Mouse (Mus musculus) liver, embryonic 13.5 days (tissue): ENCODE data around the gene Eci2. TPM values are rescaled to one million over a fixed set of nuclear protein-coding genes. Genes with fewer than 3 reads are reported as not detected.
A peak's percentile ranks its signal among the peaks of the same experiment; 100 is the strongest.
"Not testable (repeated sequence)": the region's sequence is repeated elsewhere in the genome, so short reads cannot be mapped to it uniquely, and the experiment has no call there.

ENCODE experiments used
- ATAC-seq: fragments of 200-750 bp; cut with Nextera tagmentation; 2 replicates; pipeline ENCODE4 v1.8.0; 2017; ENCODE audit warnings: low read depth, mild to moderate bottlenecking, moderate number of reproducible peaks, moderate library complexity
- DNase-seq: peaks from one replicate; pipeline ENCODE4 v3.0.0; 2022
- H3K27ac ChIP-seq: fragments of 300-500 bp; sonication (generic); 2 replicates; pipeline ENCODE4 v1.5.1; 2015; ENCODE audit warnings: moderate library complexity, mild to moderate bottlenecking, inconsistent platforms
- H3K27me3 ChIP-seq: fragments of 300-500 bp; sonication (generic); 2 replicates; pipeline ENCODE4 v1.6.1; 2015; ENCODE audit warnings: mild to moderate bottlenecking, inconsistent platforms
- H3K36me3 ChIP-seq: fragments of 300-500 bp; sonication (generic); 2 replicates; pipeline ENCODE4 v1.6.1; 2015; ENCODE audit warnings: mild to moderate bottlenecking, inconsistent platforms
- H3K4me1 ChIP-seq: fragments of 300-500 bp; sonication (generic); replicated peaks from 2 replicates; pipeline ENCODE4 v1.6.1; 2015; ENCODE audit warnings: inconsistent platforms
- H3K4me2 ChIP-seq: fragments of 300-500 bp; sonication (generic); 2 replicates; pipeline ENCODE4 v1.6.1; 2015; ENCODE audit warnings: inconsistent platforms, mild to moderate bottlenecking, moderate library complexity
- H3K4me3 ChIP-seq: fragments of 300-500 bp; sonication (generic); replicated peaks from 2 replicates; pipeline ENCODE4 v1.5.1; 2015; ENCODE audit warnings: mild to moderate bottlenecking, inconsistent platforms
- H3K9ac ChIP-seq: fragments of 300-500 bp; sonication (generic); 2 replicates; pipeline ENCODE4 v1.6.1; 2015; ENCODE audit warnings: mild to moderate bottlenecking, inconsistent platforms
- H3K9me3 ChIP-seq: fragments of 300-500 bp; sonication (generic); replicated peaks from 2 replicates; pipeline ENCODE4 v1.6.1; 2016; ENCODE audit warnings: inconsistent platforms
- WGBS: fragments of 180-500 bp; shearing (Covaris S2); methylation state at CpG from one replicate; pipeline ENCODE4 v1.1.7; 2015; ENCODE audit not compliant: insufficient replicate concordance; 5-methylcytosine and 5-hydroxymethylcytosine counted together
- polyA plus RNA-seq: library from polyadenylated mRNA; unstranded; fragments of >200 nt; fragmentation: Nextera tagmentation; extraction: Ambion mirVana; gene quantifications from 2 replicates; pipeline ENCODE4 v1.2.1, GENCODE M21; 2015

The Eci2 gene
- polyA plus RNA-seq, 1 experiment from 2014 or later = 50.4 TPM

DNA sequence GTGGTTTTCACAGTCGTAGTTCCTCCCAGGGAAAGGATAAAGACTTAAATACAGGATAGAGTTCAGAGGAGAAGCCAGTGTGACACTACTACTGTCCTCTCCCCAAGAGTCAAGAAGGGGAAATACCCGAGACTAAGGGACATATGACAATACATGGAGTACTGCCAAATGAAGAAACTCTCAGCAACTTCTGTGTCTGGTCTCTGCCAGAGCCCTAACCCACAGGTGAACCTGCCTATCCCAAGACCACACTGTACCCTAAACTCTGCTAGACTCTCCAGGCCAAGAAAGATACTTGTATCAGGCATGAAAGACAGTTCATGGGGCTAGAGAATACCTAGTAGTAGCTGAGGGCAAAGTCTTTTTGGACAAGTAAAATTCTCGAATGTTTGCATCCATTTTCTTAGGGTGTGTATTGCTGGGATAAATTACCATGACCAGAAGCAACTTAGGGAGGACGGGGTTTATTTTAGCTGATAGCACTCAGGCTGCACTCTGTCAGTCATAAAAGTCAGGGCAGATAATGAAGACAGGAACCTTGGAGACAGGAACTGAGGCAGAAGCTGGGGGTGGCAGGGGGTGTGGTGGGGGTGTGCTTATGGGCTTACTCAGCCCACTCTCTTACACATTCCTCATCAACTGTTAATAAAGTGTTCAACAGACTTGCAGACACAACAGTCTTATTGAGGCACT lies 35.2 kb downstream of the Eci2 start:
- WGBS = 45% methylated on average over 4 of the region's 4 CpGs
- peaks cover 32% of the 10 kb centered on the region for H3K4me1 ChIP-seq

DNA sequence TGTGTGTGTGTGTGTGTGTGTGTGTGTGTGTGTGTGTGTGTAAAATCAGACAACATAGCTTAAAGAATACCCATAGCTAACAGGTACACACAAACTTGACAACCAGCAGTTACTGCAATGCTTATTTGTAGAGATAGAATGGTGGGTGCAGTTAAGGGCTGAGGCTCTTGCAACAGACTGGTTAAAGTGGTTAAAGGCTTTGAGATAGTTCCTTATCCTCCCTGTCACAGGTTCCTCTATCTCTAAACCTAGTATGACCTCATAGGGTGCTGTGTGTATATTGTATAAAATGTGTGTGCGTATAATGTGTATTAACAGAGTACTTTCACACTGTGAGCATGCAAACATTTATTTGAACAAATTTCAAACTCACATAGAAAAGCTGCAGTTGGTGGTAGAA lies 43.4 kb downstream of the Eci2 start:
- not testable (repeated sequence) for H3K9ac ChIP-seq, H3K27me3 ChIP-seq, DNase-seq, H3K4me3 ChIP-seq, H3K4me2 ChIP-seq, H3K4me1 ChIP-seq, H3K27ac ChIP-seq, H3K9me3 ChIP-seq
- peak; percentile 61; the same call in 1 of the 2 replicates for ATAC-seq
- 71% methylated on average over 1 of the region's 1 CpGs for WGBS
- H3K36me3 ChIP-seq = peaks cover 78% of the 10 kb centered on the region

More for the DNA sequence above, 35.2 kb downstream of the Eci2 start:
- Histone ChIP-seq H3K4me2 (peak overlapping the region; percentile 13; the same call in 1 of the 2 replicates), H3K4me3 (no peak overlapping the region), H3K27ac (no peak overlapping the region; the same call in 1 of the 2 replicates), H3K9ac (no peak overlapping the region), H3K36me3 (peaks cover 31% of the 10 kb centered on the region), H3K9me3 (no peaks in the 10 kb centered on the region), H3K27me3 (no peaks in the 10 kb centered on the region)
- ATAC-seq (no peak), DNase-seq (no peak)

DNA sequence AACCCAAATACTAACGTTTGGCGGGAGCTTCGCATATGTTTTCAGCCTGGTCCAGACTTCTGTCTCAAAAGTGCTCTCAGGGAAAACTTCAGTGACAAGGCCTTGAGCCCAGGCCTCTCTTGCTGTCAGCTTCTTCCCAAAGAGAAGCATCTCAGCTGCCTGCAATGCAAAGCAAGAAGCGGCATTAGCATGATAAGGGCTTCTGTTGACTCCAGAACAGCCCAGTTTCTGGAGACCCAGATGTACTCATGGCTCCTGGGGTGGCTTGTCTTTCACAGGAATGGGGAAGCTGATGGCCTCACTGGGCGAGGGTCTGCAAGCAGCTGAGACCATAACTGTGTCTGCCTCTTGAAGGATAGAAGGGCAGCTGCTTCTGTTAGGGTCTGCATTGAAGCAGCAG lies 48.3 kb downstream of the Eci2 start:
- H3K9me3 ChIP-seq, H3K27me3 ChIP-seq, H3K9ac ChIP-seq, H3K27ac ChIP-seq, H3K4me3 ChIP-seq, H3K4me2 ChIP-seq, H3K4me1 ChIP-seq, DNase-seq, ATAC-seq: not testable (repeated sequence)
- H3K36me3 ChIP-seq = peaks cover 51% of the 10 kb centered on the region
- WGBS = 75% methylated on average over 5 of the region's 5 CpGs

DNA sequence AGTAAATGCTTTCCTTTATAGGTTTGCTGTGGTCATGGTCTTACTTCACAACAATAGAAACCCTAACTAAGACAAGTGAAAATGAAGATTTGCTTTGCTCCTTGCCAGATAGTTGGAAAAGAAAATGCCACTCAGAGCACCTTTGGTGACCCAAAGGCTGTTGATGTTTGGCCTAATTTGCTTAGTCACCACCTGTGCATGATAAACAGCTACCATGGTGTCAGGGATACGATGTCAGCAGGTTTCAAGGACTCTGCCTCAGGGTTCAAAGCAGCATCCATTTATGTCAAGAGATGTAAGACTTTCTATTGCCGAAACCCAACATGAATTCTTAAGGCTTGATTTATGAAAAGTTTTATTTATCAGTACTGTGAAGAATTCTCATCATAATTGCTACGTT lies 49.5 kb downstream of the Eci2 start:
- ATAC-seq = peak; percentile 85
- Histone ChIP-seq H3K27ac (0 out of 2 replicates have a peak overlapping the region, but pooled peaks have one; percentile 12), H3K9ac (no peak overlapping the region), H3K27me3 (no peaks in the 10 kb centered on the region), H3K9me3 (no peaks in the 10 kb centered on the region), H3K36me3 (peaks cover 48% of the 10 kb centered on the region), H3K4me1 (0 out of 2 replicates have a peak, but pooled peaks cover 4% of the 10 kb centered on the region), H3K4me3 (no peak overlapping the region), H3K4me2 (no peak overlapping the region)
- 72% methylated on average over 3 of the region's 3 CpGs for WGBS
- no peak for DNase-seq

DNA sequence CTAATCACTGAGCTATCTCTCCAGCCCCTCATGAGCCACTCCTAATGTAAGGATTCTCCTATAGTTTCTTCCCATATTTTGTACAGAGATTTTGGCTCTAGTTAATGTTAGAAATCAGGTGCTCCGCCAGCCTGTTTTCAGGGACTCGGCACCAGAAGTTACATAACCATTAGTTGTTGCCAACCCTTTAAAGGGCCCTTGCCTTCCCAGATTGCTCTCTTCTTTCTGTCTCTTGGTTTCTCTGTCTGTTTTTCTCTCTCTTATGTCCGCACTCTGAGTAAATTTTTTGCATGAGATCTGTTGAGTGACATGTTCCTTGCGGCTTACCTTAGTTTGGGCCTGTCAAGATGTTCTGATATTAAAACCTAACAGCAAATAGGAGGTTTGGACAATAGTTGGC lies 50.8 kb downstream of the Eci2 start:
- Histone ChIP-seq H3K9ac (no peak overlapping the region), H3K4me2 (no peak overlapping the region), H3K27ac (no peak overlapping the region), H3K27me3 (no peaks in the 10 kb centered on the region), H3K4me3 (no peak overlapping the region), H3K9me3 (no peaks in the 10 kb centered on the region), H3K36me3 (peaks cover 40% of the 10 kb centered on the region), H3K4me1 (0 out of 2 replicates have a peak, but pooled peaks cover 4% of the 10 kb centered on the region)
- WGBS = 74% methylated on average over 4 of the region's 4 CpGs
- ATAC-seq = no peak
- DNase-seq = no peak

DNA sequence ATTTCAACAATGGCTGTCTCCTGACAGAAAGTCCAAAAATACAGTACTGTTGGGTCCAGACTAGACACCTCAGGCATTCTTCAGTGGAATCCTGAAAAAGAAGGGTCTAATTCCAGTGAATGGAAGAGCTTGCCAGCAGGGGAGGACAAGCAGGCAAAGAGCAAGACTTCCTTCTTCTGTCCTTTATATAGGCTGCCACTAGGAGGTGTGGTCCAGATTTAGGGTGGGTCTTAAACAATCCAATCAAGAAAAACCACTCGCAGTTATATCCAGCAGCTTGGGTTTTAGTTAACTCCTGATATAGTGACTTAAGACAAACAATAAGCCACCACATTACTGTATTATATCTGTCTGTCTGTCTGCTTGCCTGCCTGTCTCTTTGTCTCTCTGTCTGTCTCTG lies 53.1 kb downstream of the Eci2 start:
- ATAC-seq = no peak
- H3K27me3 ChIP-seq = 0 out of 2 replicates have a peak, but pooled peaks cover under 1% of the 10 kb centered on the region
- H3K4me3 ChIP-seq = no peak overlapping the region
- no peak overlapping the region for H3K4me2 ChIP-seq
- no peaks in the 10 kb centered on the region for H3K9me3 ChIP-seq
- peaks cover 18% of the 10 kb centered on the region for H3K36me3 ChIP-seq
- H3K4me1 ChIP-seq = 0 out of 2 replicates have a peak, but pooled peaks cover 4% of the 10 kb centered on the region
- WGBS = 21% methylated on average over 1 of the region's 1 CpGs
- no peak for DNase-seq
- H3K27ac ChIP-seq = no peak overlapping the region
- H3K9ac ChIP-seq = no peak overlapping the region

DNA sequence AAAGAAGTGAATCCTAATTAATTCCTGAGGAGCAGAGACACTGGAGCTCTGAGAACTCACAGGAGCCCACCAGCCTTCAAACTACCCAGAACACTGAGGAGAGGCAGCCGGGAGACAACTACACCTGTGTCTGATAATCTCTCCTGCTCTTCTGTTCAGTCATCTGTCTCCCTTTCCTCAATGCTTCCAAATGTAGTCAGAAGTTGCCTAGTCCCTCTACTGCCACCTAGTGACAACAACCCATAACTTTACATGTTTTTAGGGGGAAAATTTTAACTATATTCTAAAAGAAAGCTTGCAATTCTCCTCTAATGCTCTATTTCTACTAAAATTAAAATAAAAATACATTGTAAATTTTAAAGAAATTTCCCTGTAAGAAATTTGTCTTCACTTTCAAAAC lies 53.7 kb downstream of the Eci2 start:
- Histone ChIP-seq H3K27me3 (0 out of 2 replicates have a peak, but pooled peaks cover 3% of the 10 kb centered on the region), H3K4me3 (no peak overlapping the region), H3K4me2 (no peak overlapping the region), H3K27ac (no peak overlapping the region), H3K9me3 (no peaks in the 10 kb centered on the region), H3K9ac (no peak overlapping the region), H3K4me1 (0 out of 2 replicates have a peak, but pooled peaks cover 4% of the 10 kb centered on the region), H3K36me3 (peaks cover 12% of the 10 kb centered on the region)
- WGBS = 7% methylated on average over 1 of the region's 1 CpGs
- ATAC-seq (no peak), DNase-seq (no peak)

DNA sequence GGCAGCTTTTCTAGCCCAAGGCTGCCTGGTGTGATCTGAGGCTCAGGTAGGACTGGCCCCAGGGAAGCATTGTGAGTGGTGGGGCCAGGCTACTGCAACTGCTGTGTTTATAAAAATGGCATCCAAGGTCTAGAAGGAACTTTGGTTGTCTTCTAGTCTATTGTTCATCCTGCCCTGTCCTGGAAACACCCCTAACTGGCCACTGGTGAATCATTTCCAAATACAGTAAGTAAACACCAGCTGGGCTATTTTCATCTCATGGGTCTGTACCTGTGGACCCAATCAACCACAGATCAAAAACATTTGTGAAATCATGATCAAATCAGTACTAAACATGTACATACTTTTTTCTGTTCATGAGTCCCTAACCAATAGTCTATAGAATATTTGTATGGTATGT lies 54.4 kb downstream of the Eci2 start:
- not testable (repeated sequence) for ATAC-seq, H3K36me3 ChIP-seq, H3K4me1 ChIP-seq, DNase-seq, H3K27ac ChIP-seq, H3K9ac ChIP-seq, H3K9me3 ChIP-seq, H3K4me2 ChIP-seq, H3K4me3 ChIP-seq, H3K27me3 ChIP-seq

DNA sequence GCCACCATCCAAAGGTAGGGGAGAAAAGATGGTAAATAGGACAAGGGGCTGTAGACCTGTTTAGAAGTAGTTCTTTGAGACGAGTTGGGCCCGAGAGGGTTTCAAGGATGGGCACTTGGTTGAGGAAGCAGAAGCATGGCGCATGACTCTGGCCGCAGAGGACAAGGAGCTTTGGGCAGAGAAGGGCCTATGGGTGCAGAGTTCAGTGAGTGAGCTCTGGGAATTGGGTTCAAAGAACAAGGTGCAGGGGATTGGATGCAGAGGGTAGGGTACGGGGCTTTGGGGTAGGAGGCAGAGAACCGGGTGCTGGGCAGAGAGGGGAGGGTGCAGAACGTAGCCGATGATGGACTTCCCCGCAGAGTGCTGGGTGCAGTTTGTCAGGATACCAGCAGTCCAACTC lies 61.2 kb downstream of the Eci2 start:
- H3K4me2 ChIP-seq, DNase-seq, H3K4me3 ChIP-seq, H3K36me3 ChIP-seq, H3K27ac ChIP-seq, ATAC-seq, H3K9ac ChIP-seq, H3K9me3 ChIP-seq: not testable (repeated sequence)
- Histone ChIP-seq H3K4me1 (peaks cover 14% of the 10 kb centered on the region), H3K27me3 (peaks cover 40% of the 10 kb centered on the region)
- WGBS = 64% methylated on average over 9 of the region's 9 CpGs

DNA sequence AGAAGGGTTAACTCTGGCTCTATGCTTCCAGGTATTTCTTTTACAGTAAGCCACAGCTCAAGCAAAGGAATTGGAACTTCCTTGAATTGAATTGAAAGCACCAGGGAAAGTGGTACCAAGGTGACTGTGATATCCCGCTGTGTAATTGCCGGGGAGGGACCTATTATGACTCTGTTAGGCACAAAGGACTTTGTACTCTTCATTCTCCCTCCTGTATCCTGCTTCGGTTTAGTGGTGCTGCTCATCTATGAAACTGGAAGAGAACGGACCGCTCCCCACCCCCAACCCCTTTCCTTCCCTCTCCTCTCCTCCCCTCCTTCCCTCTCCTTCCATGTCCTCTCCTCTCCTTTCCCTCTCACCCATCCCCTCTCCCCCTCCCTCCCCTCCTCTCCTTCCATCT lies 62.0 kb downstream of the Eci2 start:
- ATAC-seq (no peak), DNase-seq (no peak)
- H3K27me3 ChIP-seq = peaks cover 40% of the 10 kb centered on the region
- peaks cover 14% of the 10 kb centered on the region for H3K4me1 ChIP-seq
- no peak overlapping the region for H3K27ac ChIP-seq
- H3K9ac ChIP-seq = no peak overlapping the region
- whole genome bisulfite sequencing = 13% methylated on average over 5 of the region's 5 CpGs
- H3K36me3 ChIP-seq = no peaks in the 10 kb centered on the region
- H3K9me3 ChIP-seq = no peaks in the 10 kb centered on the region
- H3K4me2 ChIP-seq = peak overlapping the region; percentile 63
- peak overlapping the region; percentile 42 for H3K4me3 ChIP-seq

DNA sequence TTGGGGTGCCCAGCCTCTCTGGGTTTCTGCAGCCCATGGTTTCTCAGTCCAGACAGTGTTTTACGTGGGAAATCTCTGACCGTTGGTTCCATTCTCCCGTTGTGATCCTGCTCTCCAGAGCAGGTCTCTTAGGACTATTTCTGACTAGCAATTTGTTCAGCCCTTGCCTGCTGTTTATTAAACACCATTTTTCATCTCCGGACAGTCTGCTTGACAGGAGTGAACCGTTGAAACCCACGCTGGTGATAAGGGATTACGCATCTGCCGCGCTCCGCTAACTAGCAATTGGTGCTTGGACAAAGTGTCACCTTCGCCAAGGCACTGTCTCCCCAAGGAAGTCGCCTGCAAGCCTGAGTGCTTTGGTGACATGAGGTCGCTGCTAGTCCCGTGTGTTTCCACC lies 62.5 kb downstream of the Eci2 start:
- Histone ChIP-seq H3K27ac (no peak overlapping the region), H3K36me3 (no peaks in the 10 kb centered on the region), H3K9ac (no peak overlapping the region), H3K27me3 (peaks cover 40% of the 10 kb centered on the region), H3K4me2 (peak overlapping the region; percentile 63), H3K4me3 (peak overlapping the region; percentile 42), H3K4me1 (peaks cover 14% of the 10 kb centered on the region), H3K9me3 (no peaks in the 10 kb centered on the region; the same call in 1 of the 2 replicates)
- ATAC-seq (no peak), DNase-seq (no peak)
- 3% methylated on average over 14 of the region's 14 CpGs for WGBS
